Mouse (Mus musculus) megakaryocyte, adult 5-6 weeks (primary cell): ENCODE measurements at regions not wholly inside any gene's neighbourhood (a gene's known extent, or its start where the extent isn't known, plus 50 kb on each side); places are given as distances from the start of the nearest gene placed in this dataset.

Experiments
- ATAC-seq: 2 replicates; pipeline ENCODE4 v1.8.0; 2016; ENCODE audit warnings: mild to moderate bottlenecking, inconsistent platforms; ENCODE audit not compliant: poor library complexity, severe bottlenecking

GRCm38 (mm10) chr15:5355332-5355731 is 111.3 kb upstream of the Ptger4 start:
- peak; percentile 59 for ATAC-seq

- no peak for ATAC-seq
Measured at GRCm38 (mm10) chr15:5354328-5354727, 110.3 kb upstream of the Ptger4 start.

GRCm38 (mm10) chr15:5348881-5349280 is 104.9 kb upstream of the Ptger4 start:
- peak; percentile 71 for ATAC-seq

GRCm38 (mm10) chr15:5347674-5348073 is 103.7 kb upstream of the Ptger4 start:
- peak; percentile 46 for ATAC-seq

GRCm38 (mm10) chr15:5346955-5347354 is 103.0 kb upstream of the Ptger4 start:
- ATAC-seq: peak; percentile 51; the same call in 1 of the 2 replicates

GRCm38 (mm10) chr15:5343794-5344193 is 99.8 kb upstream of the Ptger4 start:
- no peak for ATAC-seq

GRCm38 (mm10) chr15:5335528-5336268 is 91.7 kb upstream of the Ptger4 start:
- ATAC-seq: no peak

GRCm38 (mm10) chr15:5326996-5327395 is 83.0 kb upstream of the Ptger4 start:
- ATAC-seq: no peak

- no peak for ATAC-seq
Measured at GRCm38 (mm10) chr15:5321691-5322090, 77.7 kb upstream of the Ptger4 start.

GRCm38 (mm10) chr15:5312231-5312630 is 68.2 kb upstream of the Ptger4 start:
- ATAC-seq: no peak

- ATAC-seq: peak; percentile 68
Measured at GRCm38 (mm10) chr15:5310035-5310434, 66.0 kb upstream of the Ptger4 start.

- ATAC-seq: peak; percentile 98
Measured at GRCm38 (mm10) chr15:5302403-5302802, 58.4 kb upstream of the Ptger4 start.

GRCm38 (mm10) chr15:5299807-5300206 is 55.8 kb upstream of the Ptger4 start:
- ATAC-seq: no peak

- peak; percentile 74 for ATAC-seq
Measured at GRCm38 (mm10) chr15:5296949-5297348, 53.0 kb upstream of the Ptger4 start.
